Mouse (Mus musculus): ENCODE data around the gene Acot11.

- TF ChIP-seq CTCF (conservative IDR thresholded peaks at IDR 0.05; ENCODE audit: low read length): no peak
- no peak for TF ChIP-seq POU5F1 (IDR thresholded peaks at IDR 0.05; ENCODE audit: borderline replicate concordance, low read length)
- no peak for TF ChIP-seq NANOG (IDR thresholded peaks at IDR 0.05; ENCODE audit: borderline replicate concordance, low read length)
These were observed 57.7 kb downstream of the Acot11 start for GRCm38 (mm10) chr4:106747001-106747580.

All from E14TG2a.4 (cell line).